ENCODE assay signal across 26 mouse cellular contexts in genomic region chr7:51377584-51377983, GRCm38 (mm10).
"Had no signal": no experiment of that assay in that cellular context is flagged by ENCODE, and none has a peak within 500 bp of the region (broad histone marks: within the 10 kb centered on the region; RNA-seq: fewer than 3 reads in every experiment).

No protein-coding gene starts in this region.

- H3K4me3 ChIP-seq: gastrocnemius, adult 2 months; heart, embryonic 10.5 days; heart, embryonic 12.5 days; hindbrain, embryonic 10.5 days; hindbrain, embryonic 12.5 days; intestine, embryonic 15.5 days; kidney, embryonic 15.5 days; layer of hippocampus, adult 2 months; left cerebral cortex, adult 2 months; limb, embryonic 10.5 days; limb, embryonic 12.5 days had no signal

- H3K4me2 ChIP-seq: heart, embryonic 12.5 days; hindbrain, embryonic 12.5 days; hindbrain, embryonic 14.5 days; intestine, embryonic 15.5 days; kidney, embryonic 15.5 days; limb, embryonic 12.5 days had no signal

- H3K9me3 ChIP-seq: heart, embryonic 10.5 days; heart, embryonic 12.5 days; hindbrain, embryonic 10.5 days; hindbrain, embryonic 12.5 days; intestine, embryonic 15.5 days; kidney, embryonic 15.5 days; limb, embryonic 10.5 days; limb, embryonic 12.5 days had no signal

- DNase-seq: gastrocnemius, adult 2 months; gastrocnemius, postnatal 10 days; gastrocnemius, postnatal 25 days; heart, adult 18-20 months; heart, postnatal 10 days; heart, postnatal 4 days; kidney, adult 2 months; kidney, adult 9 months; kidney, postnatal 10 days; kidney, postnatal 25 days; kidney, postnatal 4 days; liver had no signal

- H3K27ac ChIP-seq: gastrocnemius, adult 2 months; heart, embryonic 10.5 days; hindbrain, embryonic 10.5 days; hindbrain, embryonic 12.5 days; hindbrain, embryonic 14.5 days; intestine, embryonic 15.5 days; kidney, embryonic 15.5 days; layer of hippocampus, adult 2 months; left cerebral cortex, adult 2 months; limb, embryonic 10.5 days; limb, embryonic 12.5 days had no signal

- H3K27me3 ChIP-seq: heart, embryonic 12.5 days; hindbrain, embryonic 12.5 days; intestine, embryonic 15.5 days; kidney, embryonic 15.5 days; limb, embryonic 12.5 days had no signal

- H3K4me1 ChIP-seq: heart, embryonic 10.5 days; heart, embryonic 12.5 days; hindbrain, embryonic 10.5 days; hindbrain, embryonic 12.5 days; intestine, embryonic 15.5 days; kidney, embryonic 15.5 days; limb, embryonic 12.5 days had no signal

- H3K9ac ChIP-seq: heart, embryonic 12.5 days; hindbrain, embryonic 12.5 days; hindbrain, embryonic 14.5 days; intestine, embryonic 15.5 days; kidney, embryonic 15.5 days; limb, embryonic 12.5 days had no signal

- ATAC-seq: hindbrain, embryonic 16.5 days; inflammation-experienced regulatory T-cells, adult 6 months; intestine, embryonic 15.5 days; intestine, postnatal 0 days had no signal

- H3K36me3 ChIP-seq: heart, embryonic 10.5 days; heart, embryonic 12.5 days; hindbrain, embryonic 10.5 days; hindbrain, embryonic 12.5 days; intestine, embryonic 15.5 days; kidney, embryonic 15.5 days; limb, embryonic 10.5 days; limb, embryonic 12.5 days had no signal
